Comparison of ENCODE assay signal across 8 mouse cellular contexts in genomic region chr15:101497181-101497580, GRCm38 (mm10). TPM values are rescaled to one million over a fixed set of nuclear protein-coding genes. Genes with fewer than 3 reads are reported as not detected.
DNase-seq lines count a peak whose midpoint lies in the region; ATAC-seq lines count a peak whose summit lies in the region.

No protein-coding gene starts in this region.

- no peaks in the 10 kb centered on the region for H3K9me3 ChIP-seq in heart, embryonic 12.5 days (replicated peaks)
- no peaks in the 10 kb centered on the region for H3K9me3 ChIP-seq in embryonic facial prominence, embryonic 11.5 days (replicated peaks; ENCODE audit: control insufficient read depth, low read length)

- ATAC-seq in heart, embryonic 12.5 days (ENCODE audit: insufficient number of reproducible peaks, low FRiP score) = no peak
- no peak for ATAC-seq in embryonic facial prominence, embryonic 11.5 days (replicated peaks; ENCODE audit: insufficient number of reproducible peaks, low FRiP score, low TSS enrichment, low read depth)

- H3K9ac ChIP-seq in heart, embryonic 12.5 days = no peak overlapping the region
- no peak overlapping the region for H3K9ac ChIP-seq in embryonic facial prominence, embryonic 11.5 days (replicated peaks; ENCODE audit: low read length)

- no peak overlapping the region for H3K4me2 ChIP-seq in heart, embryonic 12.5 days
- no peak overlapping the region for H3K4me2 ChIP-seq in embryonic facial prominence, embryonic 11.5 days (ENCODE audit: low read depth, low read length)

- peaks cover 10% of the 10 kb centered on the region for H3K4me1 ChIP-seq in heart, embryonic 12.5 days (replicated peaks)
- no peaks in the 10 kb centered on the region; the same call in 1 of the 2 replicates for H3K4me1 ChIP-seq in embryonic facial prominence, embryonic 11.5 days (ENCODE audit: control insufficient read depth, insufficient read depth, low read length)

- peaks cover 9% of the 10 kb centered on the region; the same call in 1 of the 2 replicates for H3K27me3 ChIP-seq in heart, embryonic 12.5 days (replicated peaks)
- no peaks in the 10 kb centered on the region for H3K27me3 ChIP-seq in embryonic facial prominence, embryonic 11.5 days (ENCODE audit: control insufficient read depth, insufficient read depth, low read length)

- no peak overlapping the region for H3K27ac ChIP-seq in heart, embryonic 12.5 days (ENCODE audit: poor library complexity, severe bottlenecking)
- H3K27ac ChIP-seq in embryonic facial prominence, embryonic 11.5 days (replicated peaks; ENCODE audit: low read depth, low read length) = no peak overlapping the region

- peak; percentile 92 for DNase-seq in heart, adult 11 months
- peak; percentile 22 to 28 for DNase-seq in urinary bladder, adult 18-20 months (ENCODE audit: low spot score in 2 of 2)
- no peak for DNase-seq in urinary bladder, postnatal 10 days (ENCODE audit: low spot score)
- peak; percentile 39 for DNase-seq in embryonic facial prominence, embryonic 11.5 days (ENCODE audit: low spot score)
- DNase-seq in lung, postnatal 25 days (ENCODE audit: low spot score) = peak; percentile 41
- DNase-seq in left cerebral cortex, adult 9 months (ENCODE audit: low spot score in 2 of 2) = no peak
- no peak for DNase-seq in spleen, adult 18-20 months

- H3K4me3 ChIP-seq in heart, embryonic 12.5 days = no peak overlapping the region
- H3K4me3 ChIP-seq in embryonic facial prominence, embryonic 11.5 days (ENCODE audit: low read depth, low read length) = no peak overlapping the region

- H3K36me3 ChIP-seq in heart, embryonic 12.5 days = no peaks in the 10 kb centered on the region
- no peaks in the 10 kb centered on the region for H3K36me3 ChIP-seq in embryonic facial prominence, embryonic 11.5 days (replicated peaks; ENCODE audit: control insufficient read depth, insufficient read depth, low read depth, low read length)

- 38% methylated on average over 2 of the region's 2 CpGs for WGBS in heart, embryonic 12.5 days
- 70% methylated on average over 2 of the region's 2 CpGs for WGBS in embryonic facial prominence, embryonic 11.5 days

RNA-seq across cellular contexts. Expression of gene Krt83, which starts 5.9 kb away (rescaled TPM):
- not detected in 2 replicates for polyA plus RNA-seq in heart, embryonic 12.5 days (2016; fragmentation: Nextera tagmentation; extraction: Ambion mirVana)
- polyA plus RNA-seq in embryonic facial prominence, embryonic 11.5 days (2014; fragmentation: Nextera tagmentation; extraction: Ambion mirVana) = not detected in 2 replicates

RNA-seq across cellular contexts. Expression of gene Gm49425, which starts 19.9 kb away (rescaled TPM):
- not detected in 2 replicates for polyA plus RNA-seq in heart, embryonic 12.5 days (2016; fragmentation: Nextera tagmentation; extraction: Ambion mirVana)
- not detected in 2 replicates for polyA plus RNA-seq in embryonic facial prominence, embryonic 11.5 days (2014; fragmentation: Nextera tagmentation; extraction: Ambion mirVana)

RNA-seq across cellular contexts. Expression of gene Krt86, which starts 23.9 kb away (rescaled TPM):
- not detected in 2 replicates for polyA plus RNA-seq in heart, embryonic 12.5 days (2016; fragmentation: Nextera tagmentation; extraction: Ambion mirVana)
- polyA plus RNA-seq in embryonic facial prominence, embryonic 11.5 days (2014; fragmentation: Nextera tagmentation; extraction: Ambion mirVana) = not detected in 2 replicates

RNA-seq across cellular contexts. Expression of gene Krt81, which starts 33.6 kb away (rescaled TPM):
- not detected in 2 replicates for polyA plus RNA-seq in heart, embryonic 12.5 days (2016; fragmentation: Nextera tagmentation; extraction: Ambion mirVana)
- polyA plus RNA-seq in embryonic facial prominence, embryonic 11.5 days (2014; fragmentation: Nextera tagmentation; extraction: Ambion mirVana) = not detected in 2 replicates

RNA-seq across cellular contexts. Expression of gene Krt84, which starts 35.4 kb away (rescaled TPM):
- polyA plus RNA-seq in heart, embryonic 12.5 days (2016; fragmentation: Nextera tagmentation; extraction: Ambion mirVana) = not detected in 2 replicates
- polyA plus RNA-seq in embryonic facial prominence, embryonic 11.5 days (2014; fragmentation: Nextera tagmentation; extraction: Ambion mirVana) = not detected in 2 replicates

Comparison
In these comparisons a context has a peak if more than half of its experiments do, and no peak if none do; other contexts are left out.
1. DNase-seq: peak in heart, adult 11 months (single experiment), urinary bladder, adult 18-20 months (2 of 2), embryonic facial prominence, embryonic 11.5 days (single experiment) and lung, postnatal 25 days (single experiment); none in urinary bladder, postnatal 10 days (single experiment), left cerebral cortex, adult 9 months (0 of 2) and spleen, adult 18-20 months (0 of 2).